Comparison of ENCODE assay signal across 31 mouse cellular contexts in the genomic region with DNA sequence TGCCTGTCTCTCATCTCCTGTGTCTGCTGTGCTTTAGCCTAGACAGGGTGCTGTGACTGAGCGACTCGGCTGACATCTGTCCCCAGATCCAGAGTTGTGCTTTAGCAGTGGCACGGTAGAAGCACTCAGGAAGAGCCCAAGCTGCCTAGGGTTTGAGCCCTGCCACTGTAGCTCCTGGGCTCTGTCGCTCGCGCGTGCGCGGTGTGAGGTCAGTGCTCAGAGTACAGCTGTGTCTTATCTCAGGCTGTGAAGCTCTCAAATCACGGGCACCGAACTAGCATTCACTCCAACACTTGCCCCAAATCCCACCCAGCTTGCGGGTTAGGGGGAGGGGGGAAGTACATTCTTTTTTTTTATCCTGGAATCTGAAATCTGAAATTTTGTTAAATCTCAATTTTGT. TPM values are rescaled to one million over a fixed set of nuclear protein-coding genes. Genes with fewer than 3 reads are reported as not detected.
DNase-seq lines count a peak whose midpoint lies in the region; ATAC-seq and TF ChIP-seq lines count a peak whose summit lies in the region.
"Had no signal": no experiment of that assay in that cellular context is flagged by ENCODE, and none has a peak within 500 bp of the region (broad histone marks: within the 10 kb centered on the region; RNA-seq: fewer than 3 reads in every experiment).

No protein-coding gene starts in this region.

- no peak overlapping the region for H3K4me3 ChIP-seq in hindbrain, embryonic 11.5 days (ENCODE audit: low read depth, low read length)
- no peak overlapping the region for H3K4me3 ChIP-seq in hindbrain, embryonic 10.5 days
- H3K4me3 ChIP-seq in lung, postnatal 0 days (ENCODE audit: low read depth, low read length), result no peak overlapping the region
- no peak overlapping the region for H3K4me3 ChIP-seq in embryonic facial prominence, embryonic 10.5 days
- H3K4me3 ChIP-seq: embryonic facial prominence, embryonic 15.5 days; forebrain, embryonic 12.5 days; heart, embryonic 15.5 days; hindbrain, embryonic 13.5 days; megakaryocyte, embryonic 14.5 days had no signal

- no peak overlapping the region for H3K4me2 ChIP-seq in hindbrain, embryonic 11.5 days (replicated peaks; ENCODE audit: low read depth, low read length)
- no peak overlapping the region for H3K4me2 ChIP-seq in lung, postnatal 0 days (replicated peaks; ENCODE audit: low read depth, low read length)
- H3K4me2 ChIP-seq: embryonic facial prominence, embryonic 15.5 days; forebrain, embryonic 12.5 days; heart, embryonic 15.5 days; hindbrain, embryonic 13.5 days had no signal

- H3K27me3 ChIP-seq in hindbrain, embryonic 11.5 days (ENCODE audit: control insufficient read depth, insufficient read depth, low read length), result no peaks in the 10 kb centered on the region
- no peaks in the 10 kb centered on the region for H3K27me3 ChIP-seq in hindbrain, embryonic 10.5 days (ENCODE audit: insufficient read depth, poor library complexity, severe bottlenecking)
- H3K27me3 ChIP-seq in lung, postnatal 0 days (replicated peaks; ENCODE audit: insufficient read depth, low read length), result no peaks in the 10 kb centered on the region
- no peaks in the 10 kb centered on the region for H3K27me3 ChIP-seq in embryonic facial prominence, embryonic 10.5 days (replicated peaks; ENCODE audit: low read depth, poor library complexity, severe bottlenecking)
- H3K27me3 ChIP-seq: embryonic facial prominence, embryonic 15.5 days; forebrain, embryonic 12.5 days; heart, embryonic 15.5 days; hindbrain, embryonic 13.5 days had no signal

- no peak for ATAC-seq in hindbrain, embryonic 11.5 days (ENCODE audit: low FRiP score)
- no peak for ATAC-seq in lung, postnatal 0 days
- ATAC-seq: CD4-positive, CD25-positive, alpha-beta regulatory T cell, adult 4 months; forebrain, postnatal 0 days; intestine, embryonic 16.5 days had no signal

- no peak for TF ChIP-seq CTCF in lung, postnatal 0 days (IDR thresholded peaks at IDR 0.05)

- H3K36me3 ChIP-seq in hindbrain, embryonic 11.5 days (ENCODE audit: control insufficient read depth, insufficient read depth, low read length), result no peaks in the 10 kb centered on the region
- no peaks in the 10 kb centered on the region for H3K36me3 ChIP-seq in hindbrain, embryonic 10.5 days
- H3K36me3 ChIP-seq in lung, postnatal 0 days (ENCODE audit: insufficient read depth, low read length), result no peaks in the 10 kb centered on the region
- H3K36me3 ChIP-seq in embryonic facial prominence, embryonic 10.5 days (replicated peaks), result no peaks in the 10 kb centered on the region
- H3K36me3 ChIP-seq: embryonic facial prominence, embryonic 15.5 days; forebrain, embryonic 12.5 days; heart, embryonic 15.5 days; hindbrain, embryonic 13.5 days had no signal

- no peaks in the 10 kb centered on the region for H3K9me3 ChIP-seq in hindbrain, embryonic 11.5 days (ENCODE audit: control insufficient read depth, low read length)
- no peaks in the 10 kb centered on the region for H3K9me3 ChIP-seq in hindbrain, embryonic 10.5 days
- H3K9me3 ChIP-seq in lung, postnatal 0 days (ENCODE audit: low read length), result no peaks in the 10 kb centered on the region
- no peaks in the 10 kb centered on the region for H3K9me3 ChIP-seq in embryonic facial prominence, embryonic 10.5 days
- H3K9me3 ChIP-seq: embryonic facial prominence, embryonic 15.5 days; forebrain, embryonic 12.5 days; heart, embryonic 15.5 days; hindbrain, embryonic 13.5 days; megakaryocyte, embryonic 14.5 days had no signal

- DNase-seq in hindbrain, embryonic 11.5 days (ENCODE audit: low spot score), result peak; percentile 16
- no peak for DNase-seq in hindbrain, embryonic 10.5 days (ENCODE audit: low spot score)
- peak; percentile 12 for DNase-seq in lung, postnatal 0 days (ENCODE audit: low spot score)
- no peak for DNase-seq in lung, postnatal 10 days
- DNase-seq in ES-CJ7 (ENCODE audit: low read depth, low spot score), result peak; percentile 52
- DNase-seq in embryonic facial prominence, embryonic 10.5 days (ENCODE audit: low spot score), result peak; percentile 30
- DNase-seq in ovary, postnatal 10 days (ENCODE audit: low spot score), result no peak
- DNase-seq: adrenal gland, postnatal 10 days; cerebellum, adult 8-10 months; cerebellum, postnatal 25 days; forebrain, postnatal 0 days; kidney, adult 8-10 months; layer of hippocampus, postnatal 36 days; left cerebral cortex, postnatal 4 days; midbrain, embryonic 14.5 days; right cerebral cortex, adult 18-20 months; spleen, adult 18-20 months; thymus, postnatal 4 days had no signal

- no peaks in the 10 kb centered on the region for H3K4me1 ChIP-seq in hindbrain, embryonic 11.5 days (replicated peaks; ENCODE audit: control insufficient read depth, insufficient read depth, low read length)
- 0 out of 2 replicates have a peak, but pooled peaks cover 1% of the 10 kb centered on the region for H3K4me1 ChIP-seq in hindbrain, embryonic 10.5 days (replicated peaks)
- no peaks in the 10 kb centered on the region for H3K4me1 ChIP-seq in lung, postnatal 0 days (ENCODE audit: insufficient read depth, low read depth, low read length)
- H3K4me1 ChIP-seq in embryonic facial prominence, embryonic 10.5 days, result peaks cover 3% of the 10 kb centered on the region; the same call in 1 of the 2 replicates
- H3K4me1 ChIP-seq: forebrain, embryonic 12.5 days; megakaryocyte, embryonic 14.5 days had no signal

- no peak for TF ChIP-seq EP300 in lung, postnatal 0 days (IDR thresholded peaks at IDR 0.05)

- WGBS in hindbrain, embryonic 11.5 days, result 68% methylated on average over 12 of the region's 12 CpGs
- 63% methylated on average over 12 of the region's 12 CpGs for WGBS in hindbrain, embryonic 10.5 days
- WGBS in lung, postnatal 0 days, result 28% methylated on average over 12 of the region's 12 CpGs
- 67% methylated on average over 12 of the region's 12 CpGs for WGBS in embryonic facial prominence, embryonic 10.5 days

- H3K27ac ChIP-seq in hindbrain, embryonic 11.5 days (ENCODE audit: low read depth, low read length), result no peak overlapping the region
- no peak overlapping the region for H3K27ac ChIP-seq in hindbrain, embryonic 10.5 days
- no peak overlapping the region for H3K27ac ChIP-seq in lung, postnatal 0 days (ENCODE audit: low read length)
- H3K27ac ChIP-seq in embryonic facial prominence, embryonic 10.5 days (replicated peaks), result no peak overlapping the region
- H3K27ac ChIP-seq: embryonic facial prominence, embryonic 15.5 days; forebrain, embryonic 12.5 days; heart, embryonic 15.5 days; hindbrain, embryonic 13.5 days; kidney, postnatal 0 days; liver, embryonic 14.5 days; stomach, postnatal 0 days had no signal

- no peak overlapping the region for H3K9ac ChIP-seq in hindbrain, embryonic 11.5 days (ENCODE audit: low read depth, low read length)
- no peak overlapping the region for H3K9ac ChIP-seq in lung, postnatal 0 days (replicated peaks; ENCODE audit: low read depth)
- H3K9ac ChIP-seq: embryonic facial prominence, embryonic 15.5 days; forebrain, embryonic 12.5 days; forebrain, postnatal 0 days; heart, embryonic 15.5 days; hindbrain, embryonic 13.5 days; liver, embryonic 14.5 days had no signal

RNA-seq across cellular contexts. Expression of a gene that starts 13.6 kb away (rescaled TPM):
- 163 and 167 TPM in 2 replicates for polyA plus RNA-seq in hindbrain, embryonic 11.5 days (2014; fragmentation: Nextera tagmentation; extraction: Ambion mirVana)
- 126 and 159 TPM in 2 replicates for polyA plus RNA-seq in hindbrain, embryonic 10.5 days (2016; fragmentation: Nextera tagmentation; extraction: Ambion mirVana)
- polyA plus RNA-seq in lung, postnatal 0 days (2015; fragmentation: Nextera tagmentation; extraction: Ambion mirVana), result 72.8 and 97.5 TPM in 2 replicates
- 108 TPM in 2 replicates for polyA plus RNA-seq in embryonic facial prominence, embryonic 10.5 days (2016; fragmentation: Nextera tagmentation; extraction: Ambion mirVana)

RNA-seq across cellular contexts. Expression of a gene that starts 16.6 kb away (rescaled TPM):
- polyA plus RNA-seq in hindbrain, embryonic 11.5 days (2014; fragmentation: Nextera tagmentation; extraction: Ambion mirVana), result not detected in 2 replicates
- polyA plus RNA-seq in hindbrain, embryonic 10.5 days (2016; fragmentation: Nextera tagmentation; extraction: Ambion mirVana), result not detected in 2 replicates
- not detected in 2 replicates for polyA plus RNA-seq in lung, postnatal 0 days (2015; fragmentation: Nextera tagmentation; extraction: Ambion mirVana)
- polyA plus RNA-seq in embryonic facial prominence, embryonic 10.5 days (2016; fragmentation: Nextera tagmentation; extraction: Ambion mirVana), result not detected in 2 replicates
- polyA plus RNA-seq: CD4-positive, CD25-positive, alpha-beta regulatory T cell, adult 4 months; embryonic facial prominence, embryonic 15.5 days; forebrain, embryonic 12.5 days; forebrain, postnatal 0 days; heart, embryonic 15.5 days; hindbrain, embryonic 13.5 days; intestine, embryonic 16.5 days; kidney, postnatal 0 days; large intestine, adult 2 months; limb, embryonic 14.5 days; liver, embryonic 14.5 days; midbrain, embryonic 14.5 days; stomach, postnatal 0 days; thymus, postnatal 0 days had no signal

RNA-seq across cellular contexts. Expression of a gene that starts 21.6 kb away (rescaled TPM):
- polyA plus RNA-seq in hindbrain, embryonic 11.5 days (2014; fragmentation: Nextera tagmentation; extraction: Ambion mirVana), result 0.40 and 0.69 TPM in 2 replicates
- 0.26 and 0.33 TPM in 2 replicates for polyA plus RNA-seq in hindbrain, embryonic 10.5 days (2016; fragmentation: Nextera tagmentation; extraction: Ambion mirVana)
- polyA plus RNA-seq in lung, postnatal 0 days (2015; fragmentation: Nextera tagmentation; extraction: Ambion mirVana), result not detected in 2 replicates
- polyA plus RNA-seq in embryonic facial prominence, embryonic 10.5 days (2016; fragmentation: Nextera tagmentation; extraction: Ambion mirVana), result 0.08 and 0.12 TPM in 2 replicates
- polyA plus RNA-seq: CD4-positive, CD25-positive, alpha-beta regulatory T cell, adult 4 months; heart, embryonic 15.5 days; kidney, postnatal 0 days; large intestine, adult 2 months; liver, embryonic 14.5 days; thymus, postnatal 0 days had no signal

RNA-seq across cellular contexts. Expression of a gene that starts 59.9 kb away (rescaled TPM):
- 0.92 and 1.5 TPM in 2 replicates for polyA plus RNA-seq in hindbrain, embryonic 11.5 days (2014; fragmentation: Nextera tagmentation; extraction: Ambion mirVana)
- polyA plus RNA-seq in hindbrain, embryonic 10.5 days (2016; fragmentation: Nextera tagmentation; extraction: Ambion mirVana), result 0.70 and 1.2 TPM in 2 replicates
- polyA plus RNA-seq in lung, postnatal 0 days (2015; fragmentation: Nextera tagmentation; extraction: Ambion mirVana), result 15.7 and 17.3 TPM in 2 replicates
- 0.68 and 0.72 TPM in 2 replicates for polyA plus RNA-seq in embryonic facial prominence, embryonic 10.5 days (2016; fragmentation: Nextera tagmentation; extraction: Ambion mirVana)

Comparison
In these comparisons a context has a peak if more than half of its experiments do, and no peak if none do; other contexts are left out.
1. DNase-seq: peak in hindbrain, embryonic 11.5 days (single experiment), lung, postnatal 0 days (single experiment), ES-CJ7 (single experiment) and embryonic facial prominence, embryonic 10.5 days (single experiment); none in hindbrain, embryonic 10.5 days (single experiment), lung, postnatal 10 days (single experiment) and ovary, postnatal 10 days (single experiment).